Mouse (Mus musculus) brain, embryonic 14.5 days (tissue): ENCODE data around the gene Zfpl1.

Experiments used
- CTCF ChIP-seq: fragments of 200-500 bp; IDR thresholded peaks from 2 replicates; pipeline ENCODE4 v1.5.1; 2012; ENCODE audit warnings: inconsistent platforms, mild to moderate bottlenecking, moderate library complexity, borderline replicate concordance; ENCODE audit not compliant: insufficient read depth, insufficient read length; ENCODE audit errors: extremely low read depth
- POLR2A ChIP-seq: fragments of 200-500 bp; IDR thresholded peaks from 2 replicates; pipeline ENCODE4 v1.6.1; 2012; ENCODE audit warnings: mild to moderate bottlenecking, inconsistent platforms, borderline replicate concordance; ENCODE audit not compliant: poor library complexity, insufficient read depth, insufficient read length, severe bottlenecking; ENCODE audit errors: extremely low read depth

GRCm38 (mm10) chr19:6117986-6118676 is 33.4 kb upstream of the Zfpl1 start, which contains the start of gene Sac3d1:
- peak; percentile 82 for TF ChIP-seq POLR2A
- no peak for TF ChIP-seq CTCF
